Mouse (Mus musculus) urinary bladder, adult 2 months (tissue): ENCODE measurements around the gene Fndc10. TPM values are rescaled to one million over a fixed set of nuclear protein-coding genes. Genes with fewer than 3 reads are reported as not detected.
A peak's percentile ranks its signal among the peaks of the same experiment; 100 is the strongest.
"Not testable (repeated sequence)": the region's sequence is repeated elsewhere in the genome, so short reads cannot be mapped to it uniquely, and the experiment has no call there.

Source experiments
- DNase-seq: peaks from one replicate; pipeline ENCODE4 v3.0.0; 2022; ENCODE audit warnings: low spot score
- polyA plus RNA-seq: library from polyadenylated mRNA; depleted of rRNA; stranded (reverse); fragments of >200 nt; gene quantifications from 2 replicates; pipeline ENCODE4 v1.2.3, GENCODE M21; 2012; rRNA removed

The Fndc10 gene
- 18.5 and 20.1 TPM in 2 replicates for polyA plus RNA-seq

- peak; percentile 47 for DNase-seq
Measured at GRCm38 (mm10) chr4:155694111-155694481, at the start of gene Fndc10. Fndc10 (plus strand) TSS chr4:155694342.

- DNase-seq = not testable (repeated sequence)
Measured at GRCm38 (mm10) chr4:155645308-155645707, 48.8 kb upstream of the Fndc10 start, which contains the start of gene Gm10563. Gm10563 (minus strand) TSS chr4:155645408.

- DNase-seq = no peak
Measured at GRCm38 (mm10) chr4:155645721-155646120, 48.4 kb upstream of the Fndc10 start.

- no peak for DNase-seq
Measured at GRCm38 (mm10) chr4:155649355-155649754, 44.8 kb upstream of the Fndc10 start.

GRCm38 (mm10) chr4:155651553-155652269 lies 42.4 kb upstream of the Fndc10 start:
- no peak for DNase-seq

GRCm38 (mm10) chr4:155652283-155653085 lies 41.7 kb upstream of the Fndc10 start:
- DNase-seq = no peak

GRCm38 (mm10) chr4:155653086-155653450 lies 41.1 kb upstream of the Fndc10 start, which contains the start of gene Mmp23:
Mmp23 (minus strand) TSS chr4:155653384.
- DNase-seq = peak; percentile 56

- no peak for DNase-seq
Measured at GRCm38 (mm10) chr4:155653451-155654182, 40.5 kb upstream of the Fndc10 start.

GRCm38 (mm10) chr4:155654183-155654455 lies 40.0 kb upstream of the Fndc10 start:
- no peak for DNase-seq

- peak; percentile 57 for DNase-seq
Measured at GRCm38 (mm10) chr4:155654456-155655298, 39.5 kb upstream of the Fndc10 start.

GRCm38 (mm10) chr4:155656214-155656751 lies 37.9 kb upstream of the Fndc10 start:
- no peak for DNase-seq

GRCm38 (mm10) chr4:155658961-155659360 lies 35.2 kb upstream of the Fndc10 start:
- no peak for DNase-seq

- no peak for DNase-seq
Measured at GRCm38 (mm10) chr4:155660641-155661040, 33.5 kb upstream of the Fndc10 start.

GRCm38 (mm10) chr4:155666903-155667302 lies 27.2 kb upstream of the Fndc10 start:
- no peak for DNase-seq

GRCm38 (mm10) chr4:155668689-155669597 lies 25.2 kb upstream of the Fndc10 start, which contains the start of gene Mib2:
Mib2 (minus strand) TSS chr4:155669198.
- peak; percentile 93 for DNase-seq

- DNase-seq = no peak
Measured at GRCm38 (mm10) chr4:155669598-155670075, 24.5 kb upstream of the Fndc10 start.

- not testable (repeated sequence) for DNase-seq
Measured at GRCm38 (mm10) chr4:155670236-155670635, 23.9 kb upstream of the Fndc10 start.

GRCm38 (mm10) chr4:155672082-155672481 lies 22.1 kb upstream of the Fndc10 start:
- no peak for DNase-seq

GRCm38 (mm10) chr4:155675991-155676390 lies 18.2 kb upstream of the Fndc10 start:
- DNase-seq = no peak
